Mouse (Mus musculus) midbrain, embryonic 15.5 days (tissue): ENCODE measurements around the gene Nucb1. TPM values are rescaled to one million over a fixed set of nuclear protein-coding genes. Genes with fewer than 3 reads are reported as not detected.

Source experiments
- ATAC-seq: fragments of 200-750 bp; cut with Nextera tagmentation; replicated peaks from 2 replicates; pipeline ENCODE4 v1.8.0; 2017; ENCODE audit warnings: moderate TSS enrichment
- H3K27ac ChIP-seq: fragments of 300-500 bp; sonication (generic); 2 replicates; pipeline ENCODE4 v1.5.1; 2015; ENCODE audit warnings: mild to moderate bottlenecking, inconsistent platforms
- H3K27me3 ChIP-seq: fragments of 300-500 bp; sonication (generic); replicated peaks from 2 replicates; pipeline ENCODE4 v1.6.1; 2015; ENCODE audit warnings: inconsistent platforms
- H3K36me3 ChIP-seq: fragments of 300-500 bp; sonication (generic); replicated peaks from 2 replicates; pipeline ENCODE4 v1.6.1; 2015; ENCODE audit warnings: inconsistent platforms
- H3K4me1 ChIP-seq: fragments of 300-500 bp; sonication (generic); 2 replicates; pipeline ENCODE4 v1.6.1; 2015; ENCODE audit warnings: inconsistent platforms
- H3K4me2 ChIP-seq: fragments of 300-500 bp; sonication (generic); 2 replicates; pipeline ENCODE4 v1.6.1; 2015; ENCODE audit warnings: inconsistent platforms, mild to moderate bottlenecking, moderate library complexity
- H3K4me3 ChIP-seq: fragments of 300-500 bp; sonication (generic); 2 replicates; pipeline ENCODE4 v1.5.1; 2015; ENCODE audit warnings: mild to moderate bottlenecking, inconsistent platforms
- H3K9ac ChIP-seq: fragments of 300-500 bp; sonication (generic); 2 replicates; pipeline ENCODE4 v1.6.1; 2015; ENCODE audit warnings: mild to moderate bottlenecking, inconsistent platforms
- H3K9me3 ChIP-seq: fragments of 300-500 bp; sonication (generic); 2 replicates; pipeline ENCODE4 v1.6.1; 2016; ENCODE audit warnings: inconsistent platforms
- WGBS: fragments of 180-500 bp; shearing (Covaris S2); methylation state at CpG from one replicate; pipeline ENCODE4 v1.1.7; 2015; ENCODE audit warnings: mixed read lengths; 5-methylcytosine and 5-hydroxymethylcytosine counted together
- microRNA-seq: library from miRNA; unstranded; fragments of <30 nt; microRNA quantifications from one replicate; pipeline ENCODE4, GENCODE M21; 2016
- polyA plus RNA-seq: library from polyadenylated mRNA; unstranded; fragments of >200 nt; fragmentation: Nextera tagmentation; extraction: Ambion mirVana; gene quantifications from 2 replicates; pipeline ENCODE4 v1.2.1, GENCODE M21; 2015

Gene Nucb1
- polyA plus RNA-seq, 1 experiment from 2014 or later, result 118 TPM

DNA sequence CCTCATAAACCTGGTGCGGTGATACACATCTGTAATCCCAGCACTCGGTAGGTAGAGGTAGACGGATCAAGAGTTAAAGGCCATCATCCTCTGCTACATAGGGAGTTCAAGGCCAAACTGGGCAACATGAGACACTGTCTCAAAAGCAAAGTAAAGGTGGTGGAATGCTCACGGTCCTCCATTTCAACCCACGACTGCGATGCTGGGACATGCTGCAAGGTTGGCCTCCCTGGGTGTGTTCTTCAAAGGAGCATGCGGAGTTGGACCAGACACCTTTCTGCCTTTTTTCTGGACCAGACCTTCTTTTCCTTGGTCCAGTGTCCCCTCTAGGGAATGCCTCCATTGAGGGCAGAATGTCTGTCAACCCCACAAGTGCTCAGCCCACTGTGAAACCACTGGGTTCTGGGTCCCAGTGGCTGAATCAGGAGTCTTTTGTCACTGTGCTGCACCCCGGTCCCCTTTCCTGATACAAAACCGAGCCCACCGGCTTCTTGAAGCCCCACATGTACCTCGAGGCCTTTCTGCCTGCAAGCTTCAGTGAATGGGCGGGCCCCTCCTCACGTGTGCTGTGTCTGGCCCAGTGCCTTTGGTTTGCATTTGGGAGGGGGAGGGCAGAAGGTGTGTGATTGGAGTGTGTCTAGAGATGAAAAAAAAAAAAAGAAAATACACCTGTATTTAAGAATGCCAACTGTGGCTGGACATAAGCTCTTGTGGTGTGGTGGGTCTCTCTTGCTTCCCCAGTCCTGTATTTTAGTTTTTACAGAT, 54.1 kb downstream of the Nucb1 start:
- 77% methylated on average over 13 of the region's 13 CpGs for WGBS
- H3K9ac ChIP-seq, result no peak overlapping the region
- H3K4me1 ChIP-seq, result peaks cover 35% of the 10 kb centered on the region
- H3K36me3 ChIP-seq, result peaks cover 10% of the 10 kb centered on the region
- no peak overlapping the region for H3K4me3 ChIP-seq
- no peaks in the 10 kb centered on the region for H3K27me3 ChIP-seq
- ATAC-seq, result no peak
- H3K9me3 ChIP-seq, result no peaks in the 10 kb centered on the region
- H3K27ac ChIP-seq, result no peak overlapping the region
- no peak overlapping the region for H3K4me2 ChIP-seq

DNA sequence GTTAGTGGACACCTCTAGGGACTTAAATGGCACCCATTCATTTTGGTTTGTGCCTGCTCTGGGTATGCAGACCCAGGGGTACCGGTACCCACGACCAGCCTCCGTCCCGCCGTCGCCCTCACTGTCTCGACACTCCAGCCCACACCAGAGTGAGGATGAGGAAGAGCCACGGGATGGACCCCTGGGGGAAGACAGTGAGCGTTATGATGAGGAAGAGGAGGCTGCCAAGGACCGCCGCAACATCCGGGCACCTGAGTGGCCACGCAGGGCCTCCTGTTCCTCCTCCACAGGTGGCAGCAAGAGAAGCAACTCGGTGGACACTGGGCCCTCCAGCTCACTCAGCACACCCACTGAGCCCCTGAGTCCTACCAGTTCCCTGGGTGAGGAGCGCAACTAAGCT, 55.2 kb downstream of the Nucb1 start:
- H3K4me1 ChIP-seq, result peaks cover 24% of the 10 kb centered on the region
- 90% methylated on average over 15 of the region's 15 CpGs for WGBS
- no peak for ATAC-seq
- H3K27me3 ChIP-seq, result no peaks in the 10 kb centered on the region
- no peak overlapping the region for H3K4me2 ChIP-seq
- H3K4me3 ChIP-seq, result no peak overlapping the region
- H3K9me3 ChIP-seq, result no peaks in the 10 kb centered on the region
- no peak overlapping the region for H3K27ac ChIP-seq
- H3K36me3 ChIP-seq, result peaks cover 10% of the 10 kb centered on the region
- H3K9ac ChIP-seq, result no peak overlapping the region

DNA sequence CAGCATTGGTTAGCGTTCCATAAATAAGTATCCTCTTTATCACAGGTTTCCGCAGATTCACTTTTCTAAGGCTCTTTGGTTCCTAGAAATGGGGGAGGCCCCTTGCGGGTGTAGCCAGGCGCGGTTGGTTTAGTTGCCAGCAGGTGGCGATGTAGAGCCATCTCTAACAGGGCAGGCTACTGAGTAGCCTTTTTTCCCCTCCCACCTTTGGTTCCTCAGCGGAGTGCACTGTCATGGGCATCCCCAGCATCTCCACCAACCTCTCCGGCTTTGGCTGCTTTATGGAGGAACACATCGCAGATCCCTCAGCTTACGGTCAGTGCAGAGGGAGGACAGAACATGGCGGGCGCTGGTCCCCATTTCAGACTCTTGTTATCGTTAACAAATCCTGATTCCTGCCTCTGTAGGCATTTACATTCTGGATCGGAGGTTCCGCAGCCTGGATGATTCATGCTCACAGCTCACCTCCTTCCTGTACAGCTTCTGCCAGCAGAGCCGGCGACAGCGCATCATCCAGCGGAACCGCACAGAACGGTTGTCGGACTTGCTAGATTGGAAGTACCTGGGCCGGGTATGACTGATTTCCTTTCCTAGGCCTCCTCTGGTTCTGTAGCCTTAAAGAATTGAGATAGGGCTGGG, 58.7 kb downstream of the Nucb1 start:
- H3K9me3 ChIP-seq, result no peaks in the 10 kb centered on the region
- peak; percentile 53 for ATAC-seq
- peaks cover 3% of the 10 kb centered on the region; the same call in 1 of the 2 replicates for H3K4me1 ChIP-seq
- WGBS, result 54% methylated on average over 23 of the region's 23 CpGs
- H3K9ac ChIP-seq, result no peak overlapping the region
- no peak overlapping the region for H3K4me3 ChIP-seq
- H3K36me3 ChIP-seq, result peaks cover 10% of the 10 kb centered on the region
- no peaks in the 10 kb centered on the region for H3K27me3 ChIP-seq
- H3K4me2 ChIP-seq, result no peak overlapping the region
- peak overlapping the region; percentile 25; the same call in 1 of the 2 replicates for H3K27ac ChIP-seq

DNA sequence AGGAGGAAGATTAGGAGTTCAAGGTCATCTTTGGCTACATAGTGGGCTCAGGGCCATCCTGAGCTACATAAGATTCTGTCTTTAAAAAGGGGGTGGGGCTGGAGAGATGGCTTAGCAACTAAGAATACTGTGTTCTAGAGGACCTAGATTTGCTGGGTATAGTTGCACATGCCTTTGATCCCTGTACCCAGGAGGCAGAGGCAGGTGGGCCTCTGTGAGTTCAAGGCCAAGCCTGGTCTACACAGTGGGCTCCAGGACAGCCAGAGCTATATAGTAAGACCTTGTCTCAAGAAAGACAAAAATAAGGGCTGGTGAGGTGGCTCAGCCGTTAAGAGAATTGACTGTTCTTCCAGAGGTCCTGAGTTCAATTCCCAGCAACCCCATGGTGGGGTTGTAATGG, 60.2 kb downstream of the Nucb1 start:
- Histone ChIP-seq H3K4me3 (no peak overlapping the region), H3K4me1 (no peaks in the 10 kb centered on the region), H3K36me3 (peaks cover 7% of the 10 kb centered on the region), H3K9me3 (no peaks in the 10 kb centered on the region), H3K27me3 (no peaks in the 10 kb centered on the region), H3K27ac (no peak overlapping the region), H3K9ac (no peak overlapping the region), H3K4me2 (no peak overlapping the region)
- ATAC-seq, result no peak
- WGBS, result 88% methylated on average over 1 of the region's 1 CpGs

DNA sequence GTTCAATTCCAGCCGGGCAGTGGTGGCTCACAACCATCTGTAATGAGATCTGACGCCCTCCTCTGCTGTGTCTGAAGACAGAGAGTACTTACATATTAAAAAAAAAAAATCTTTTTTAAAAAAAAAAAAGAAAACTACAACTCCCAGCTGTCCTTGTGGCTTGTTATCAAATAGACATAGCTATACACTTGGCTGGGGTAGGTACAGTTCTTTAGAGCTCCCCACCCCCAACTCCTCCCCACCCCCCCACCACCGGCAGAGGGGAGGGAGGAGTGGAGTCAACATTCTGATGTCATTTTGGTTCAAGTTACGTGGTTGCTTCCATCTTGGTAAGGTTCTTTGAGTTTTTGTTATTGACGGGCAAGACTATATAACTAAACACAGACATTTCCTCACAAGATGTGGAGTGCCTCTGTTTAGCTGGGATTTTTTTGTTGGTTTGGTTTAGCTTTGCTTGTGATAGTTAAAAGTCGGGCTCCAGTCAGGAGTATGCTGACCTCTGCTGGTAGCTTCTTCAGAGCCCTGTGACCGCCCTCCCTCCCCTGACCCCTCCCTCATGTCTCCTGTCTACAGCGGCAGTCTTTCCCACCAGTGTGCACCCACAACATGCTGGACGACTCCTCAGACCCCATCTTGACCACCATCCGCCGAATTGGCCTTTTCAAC, 62.7 kb downstream of the Nucb1 start:
- no peaks in the 10 kb centered on the region for H3K4me1 ChIP-seq
- no peaks in the 10 kb centered on the region for H3K9me3 ChIP-seq
- no peak overlapping the region for H3K9ac ChIP-seq
- no peaks in the 10 kb centered on the region for H3K27me3 ChIP-seq
- H3K36me3 ChIP-seq, result peaks cover 7% of the 10 kb centered on the region
- no peak overlapping the region for H3K27ac ChIP-seq
- no peak for ATAC-seq
- no peak overlapping the region for H3K4me3 ChIP-seq
- WGBS, result 44% methylated on average over 11 of the region's 11 CpGs
- no peak overlapping the region for H3K4me2 ChIP-seq

DNA sequence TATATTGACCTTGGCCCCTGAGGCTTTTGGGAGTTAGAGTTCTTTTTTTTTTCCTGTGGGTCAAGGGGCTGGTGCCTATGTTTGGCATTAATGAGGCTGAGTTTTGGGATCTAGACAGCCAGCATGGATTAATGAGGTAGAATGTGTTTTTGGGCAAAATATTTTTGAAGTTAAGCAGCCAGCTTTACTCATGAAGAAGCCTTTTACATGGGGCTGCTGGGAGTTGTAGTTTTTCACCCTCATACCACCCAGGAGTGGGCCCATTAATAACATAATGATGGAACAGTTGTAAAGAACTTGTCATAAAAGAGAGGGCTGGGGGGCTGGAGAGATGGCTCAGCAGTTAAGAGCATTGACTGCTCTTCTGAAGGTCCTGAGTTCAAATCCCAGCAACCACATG, 63.6 kb downstream of the Nucb1 start:
- no peak for ATAC-seq
- H3K4me2 ChIP-seq, result no peak overlapping the region
- H3K9ac ChIP-seq, result no peak overlapping the region
- no peak overlapping the region for H3K27ac ChIP-seq
- peaks cover 9% of the 10 kb centered on the region for H3K36me3 ChIP-seq
- H3K4me1 ChIP-seq, result no peaks in the 10 kb centered on the region
- no peak overlapping the region for H3K4me3 ChIP-seq
- H3K9me3 ChIP-seq, result no peaks in the 10 kb centered on the region
- no peaks in the 10 kb centered on the region for H3K27me3 ChIP-seq

DNA sequence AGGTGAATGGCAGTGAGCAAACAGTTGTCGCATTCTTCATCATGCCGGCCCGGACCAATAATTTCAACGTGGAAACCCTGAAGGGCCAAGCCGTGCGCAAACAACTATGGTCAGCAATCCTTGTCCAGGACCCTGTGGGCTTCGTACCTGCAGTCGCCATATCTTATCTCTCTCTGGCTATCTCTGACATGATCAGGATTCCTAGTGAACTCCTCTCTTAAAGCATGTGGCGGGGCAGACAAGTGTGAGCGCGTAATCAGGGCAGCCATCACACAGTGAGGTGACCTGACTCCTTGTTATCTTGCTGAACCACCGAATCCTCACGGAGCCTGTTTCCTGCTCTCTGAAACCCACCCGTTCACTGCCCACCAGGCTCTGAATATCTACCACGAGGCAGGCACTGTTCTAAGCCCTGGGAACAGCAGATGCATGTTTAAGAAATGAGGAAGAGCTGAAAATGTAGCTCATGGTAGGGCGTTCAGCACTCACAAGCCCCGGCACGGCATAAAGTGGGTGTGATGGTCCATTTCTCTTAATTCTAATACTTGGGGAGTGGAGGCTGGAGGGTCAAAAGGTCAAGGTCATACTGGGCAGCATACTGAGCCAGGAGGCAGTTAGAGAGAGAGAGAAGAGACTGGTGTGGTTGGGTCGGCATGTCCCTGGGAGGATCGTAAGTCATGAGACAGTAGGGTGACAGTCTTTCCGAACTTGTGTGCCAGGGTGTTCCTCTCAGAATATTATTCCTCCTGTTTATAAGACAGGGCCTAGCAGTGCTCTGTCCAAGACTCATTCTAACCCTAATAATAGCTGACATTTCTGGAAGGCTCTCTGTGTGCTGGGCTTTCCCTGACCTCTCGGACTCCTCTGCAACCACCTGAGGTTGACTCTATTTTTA, 66.4 kb downstream of the Nucb1 start:
- Histone ChIP-seq H3K9me3 (no peaks in the 10 kb centered on the region), H3K4me3 (no peak overlapping the region), H3K9ac (no peak overlapping the region), H3K4me1 (no peaks in the 10 kb centered on the region), H3K4me2 (no peak overlapping the region), H3K36me3 (peaks cover 10% of the 10 kb centered on the region), H3K27ac (no peak overlapping the region), H3K27me3 (no peaks in the 10 kb centered on the region)
- WGBS, result 91% methylated on average over 22 of the region's 22 CpGs
- ATAC-seq, result no peak

Small RNA genes lying within 50 kb of the gene (microRNA-seq; reads per million reads assigned to microRNA genes)
- not detected for gene Gm22133

Other genes starting within 250 kb of the Nucb1 start
- not detected in 2 replicates for gene Slc6a21, start 232.9 kb downstream of the Nucb1 start, polyA plus RNA-seq
- gene Trpm4, start 176.6 kb downstream of the Nucb1 start, polyA plus RNA-seq, result 10.7 and 12.7 TPM in 2 replicates
- gene Hrc, start 175.1 kb downstream of the Nucb1 start, polyA plus RNA-seq, result 0.23 and 0.26 TPM in 2 replicates
- 29.9 and 31.3 TPM in 2 replicates for gene Ppfia3, start 143.4 kb downstream of the Nucb1 start, polyA plus RNA-seq
- gene Lin7b, start 139.8 kb downstream of the Nucb1 start, polyA plus RNA-seq, result 24.4 TPM in 2 replicates
- 202 and 214 TPM in 2 replicates for gene Snrnp70, start 114.7 kb downstream of the Nucb1 start, polyA plus RNA-seq
- not detected in 2 replicates for gene Kcna7, start 104.8 kb downstream of the Nucb1 start, polyA plus RNA-seq
- 0.10 TPM in 1 of 2 replicates, not detected in the other for gene Ntf5, start 96.7 kb downstream of the Nucb1 start, polyA plus RNA-seq
- gene Lhb, start 89.6 kb downstream of the Nucb1 start, polyA plus RNA-seq, result 0.45 and 0.63 TPM in 2 replicates
- gene Gys1, start 75.6 kb downstream of the Nucb1 start, polyA plus RNA-seq, result 21.0 and 22.7 TPM in 2 replicates
- 107 and 117 TPM in 2 replicates for gene Ruvbl2, start 72.3 kb downstream of the Nucb1 start, polyA plus RNA-seq
- gene Ftl1, start 50.5 kb downstream of the Nucb1 start, polyA plus RNA-seq, result 6,021 and 6,209 TPM in 2 replicates
- gene Bax, start 43.5 kb downstream of the Nucb1 start, polyA plus RNA-seq, result 257 and 261 TPM in 2 replicates
- gene Tulp2, start 28.5 kb downstream of the Nucb1 start, polyA plus RNA-seq, result 0.08 and 0.23 TPM in 2 replicates
- gene Gm45808, start 23.6 kb downstream of the Nucb1 start, polyA plus RNA-seq, result not detected in 2 replicates
- 4.0 and 4.1 TPM in 2 replicates for gene Dhdh, start 21.6 kb downstream of the Nucb1 start, polyA plus RNA-seq
- 11.7 and 12.5 TPM in 2 replicates for gene Ppp1r15a, start 15.9 kb upstream of the Nucb1 start, polyA plus RNA-seq
- 1.3 TPM in 2 replicates for gene Plekha4, start 15.9 kb upstream of the Nucb1 start, polyA plus RNA-seq
- 0.37 TPM in 1 of 2 replicates, not detected in the other for gene Hsd17b14, start 44.5 kb upstream of the Nucb1 start, polyA plus RNA-seq
- 23.8 and 27.1 TPM in 2 replicates for gene Bcat2, start 59.7 kb upstream of the Nucb1 start, polyA plus RNA-seq
- gene Fgf21, start 105.1 kb upstream of the Nucb1 start, polyA plus RNA-seq, result not detected in 2 replicates
- gene Fut1, start 106.9 kb upstream of the Nucb1 start, polyA plus RNA-seq, result not detected in 2 replicates
- not detected in 2 replicates for gene Izumo1, start 111.4 kb upstream of the Nucb1 start, polyA plus RNA-seq
- 21.8 and 23.1 TPM in 2 replicates for gene Rasip1, start 117.1 kb upstream of the Nucb1 start, polyA plus RNA-seq
- 3.6 and 3.8 TPM in 2 replicates for gene Mamstr, start 129.6 kb upstream of the Nucb1 start, polyA plus RNA-seq
- gene Fut2, start 156.0 kb upstream of the Nucb1 start, polyA plus RNA-seq, result 0.05 and 0.18 TPM in 2 replicates
- gene Ntn5, start 173.6 kb upstream of the Nucb1 start, polyA plus RNA-seq, result 0.88 and 1.3 TPM in 2 replicates
- gene Sec1, start 184.0 kb upstream of the Nucb1 start, polyA plus RNA-seq, result 0.34 and 0.36 TPM in 2 replicates
- gene Car11, start 189.4 kb upstream of the Nucb1 start, polyA plus RNA-seq, result 70.7 and 73.8 TPM in 2 replicates
- 3.3 and 3.8 TPM in 2 replicates for gene Dbp, start 194.7 kb upstream of the Nucb1 start, polyA plus RNA-seq
- 537 and 538 TPM in 2 replicates for gene Rpl18, start 205.1 kb upstream of the Nucb1 start, polyA plus RNA-seq
- 24.5 and 26.4 TPM in 2 replicates for gene Sphk2, start 207.6 kb upstream of the Nucb1 start, polyA plus RNA-seq
- gene Fam83e, start 210.8 kb upstream of the Nucb1 start, polyA plus RNA-seq, result 0.54 and 0.74 TPM in 2 replicates
- gene Spaca4, start 215.4 kb upstream of the Nucb1 start, polyA plus RNA-seq, result not detected in 2 replicates